Mouse (Mus musculus) frontal cortex, postnatal 36 days (tissue): ENCODE data around the gene Sdk2.

Source experiments
- DNase-seq, 2 experiments: peaks; one replicate each; pipeline ENCODE4 v3.0.0; 2022; ENCODE audit warnings: low spot score in 2 of 2

Sdk2 gene

GRCm38 (mm10) chr11:113791357-113792215 is 275.3 kb downstream of the Sdk2 start:
- peak in 1 of 2 experiments; percentile 63 for DNase-seq

- DNase-seq = no peak
Observed at GRCm38 (mm10) chr11:113789101-113789500, 277.7 kb downstream of the Sdk2 start.

- DNase-seq = no peak
Observed at GRCm38 (mm10) chr11:113788183-113788789, 278.6 kb downstream of the Sdk2 start.

- no peak for DNase-seq
Observed at GRCm38 (mm10) chr11:113787432-113788182, 279.2 kb downstream of the Sdk2 start.

GRCm38 (mm10) chr11:113787009-113787408 is 279.8 kb downstream of the Sdk2 start:
- no peak for DNase-seq

- no peak for DNase-seq
Observed at GRCm38 (mm10) chr11:113786395-113786794, 280.5 kb downstream of the Sdk2 start.

GRCm38 (mm10) chr11:113785406-113786171 is 281.3 kb downstream of the Sdk2 start:
- DNase-seq = peak; percentile 38 to 61

- no peak for DNase-seq
Observed at GRCm38 (mm10) chr11:113784656-113785396, 282.0 kb downstream of the Sdk2 start.

- peak in 1 of 2 experiments; percentile 36 for DNase-seq
Observed at GRCm38 (mm10) chr11:113782496-113782895, 284.4 kb downstream of the Sdk2 start.

- no peak for DNase-seq
Observed at GRCm38 (mm10) chr11:113782006-113782405, 284.8 kb downstream of the Sdk2 start.

- DNase-seq = no peak
Observed at GRCm38 (mm10) chr11:113779680-113780041, 287.2 kb downstream of the Sdk2 start.

GRCm38 (mm10) chr11:113778733-113779679 is 287.8 kb downstream of the Sdk2 start:
- DNase-seq = no peak

- no peak for DNase-seq
Observed at GRCm38 (mm10) chr11:113777878-113778464, 288.9 kb downstream of the Sdk2 start.

GRCm38 (mm10) chr11:113776851-113777511 is 289.9 kb downstream of the Sdk2 start:
- DNase-seq = no peak

GRCm38 (mm10) chr11:113774773-113775172 is 292.1 kb downstream of the Sdk2 start:
- no peak for DNase-seq

GRCm38 (mm10) chr11:113773191-113773590 is 293.7 kb downstream of the Sdk2 start:
- no peak for DNase-seq

- no peak for DNase-seq
Observed at GRCm38 (mm10) chr11:113771187-113771586, 295.7 kb downstream of the Sdk2 start.

GRCm38 (mm10) chr11:113768356-113768755 is 298.5 kb downstream of the Sdk2 start:
- DNase-seq = no peak

GRCm38 (mm10) chr11:113767285-113767684 is 299.6 kb downstream of the Sdk2 start:
- DNase-seq = no peak
